Mouse (Mus musculus): ENCODE data around the gene Inpp5e. TPM values are rescaled to one million over a fixed set of nuclear protein-coding genes. Genes with fewer than 3 reads are reported as not detected.

Gene Inpp5e
- polyA plus RNA-seq, 1 experiment from 2014 or later = 35.3 TPM

GRCm38 (mm10) chr2:26441261-26441660 is 32.3 kb upstream of the Inpp5e start:
- peaks cover 55% of the 10 kb centered on the region for H3K36me3 ChIP-seq
- no peak overlapping the region for H3K27ac ChIP-seq
- H3K27me3 ChIP-seq (ENCODE audit: low read depth, poor library complexity, severe bottlenecking) = no peaks in the 10 kb centered on the region
- DNase-seq (ENCODE audit: low spot score) = no peak
- no peaks in the 10 kb centered on the region for H3K9me3 ChIP-seq (replicated peaks)
- H3K4me1 ChIP-seq = peaks cover 19% of the 10 kb centered on the region
- no peak overlapping the region for H3K4me3 ChIP-seq
- 95% methylated on average over 4 of the region's 4 CpGs for WGBS

- no peak overlapping the region for H3K27ac ChIP-seq
- DNase-seq (ENCODE audit: low spot score) = no peak
- H3K4me1 ChIP-seq = peaks cover 14% of the 10 kb centered on the region
- no peak overlapping the region for H3K4me3 ChIP-seq
- no peaks in the 10 kb centered on the region for H3K9me3 ChIP-seq (replicated peaks)
- 95% methylated on average over 6 of the region's 6 CpGs for WGBS
- H3K27me3 ChIP-seq (ENCODE audit: low read depth, poor library complexity, severe bottlenecking) = no peaks in the 10 kb centered on the region
- H3K36me3 ChIP-seq = peaks cover 71% of the 10 kb centered on the region
Measured at GRCm38 (mm10) chr2:26439671-26440070, 30.7 kb upstream of the Inpp5e start.

- Histone ChIP-seq H3K27ac (no peak overlapping the region), H3K4me1 (peaks cover 4% of the 10 kb centered on the region; the same call in 1 of the 2 replicates), H3K9me3 (replicated peaks) (no peaks in the 10 kb centered on the region), H3K36me3 (peaks cover 84% of the 10 kb centered on the region), H3K4me3 (no peak overlapping the region), H3K27me3 (ENCODE audit: low read depth, poor library complexity, severe bottlenecking) (no peaks in the 10 kb centered on the region)
- WGBS = 91% methylated on average over 7 of the region's 7 CpGs
- no peak for DNase-seq (ENCODE audit: low spot score)
Measured at GRCm38 (mm10) chr2:26438373-26438772, 29.4 kb upstream of the Inpp5e start.

- no peak for DNase-seq (ENCODE audit: low spot score)
- H3K9me3 ChIP-seq (replicated peaks) = no peaks in the 10 kb centered on the region
- H3K27me3 ChIP-seq (ENCODE audit: low read depth, poor library complexity, severe bottlenecking) = no peaks in the 10 kb centered on the region
- no peak overlapping the region for H3K4me3 ChIP-seq
- 88% methylated on average over 4 of the region's 4 CpGs for WGBS
- H3K27ac ChIP-seq = no peak overlapping the region
- peaks cover 95% of the 10 kb centered on the region for H3K36me3 ChIP-seq
- H3K4me1 ChIP-seq = no peaks in the 10 kb centered on the region
Measured at GRCm38 (mm10) chr2:26437221-26437620, 28.2 kb upstream of the Inpp5e start.

- Histone ChIP-seq H3K9me3 (replicated peaks) (no peaks in the 10 kb centered on the region), H3K27ac (no peak overlapping the region), H3K4me3 (no peak overlapping the region), H3K27me3 (ENCODE audit: low read depth, poor library complexity, severe bottlenecking) (no peaks in the 10 kb centered on the region), H3K36me3 (peaks cover 97% of the 10 kb centered on the region), H3K4me1 (no peaks in the 10 kb centered on the region)
- 93% methylated on average over 7 of the region's 7 CpGs for WGBS
- DNase-seq (ENCODE audit: low spot score) = no peak
Measured at GRCm38 (mm10) chr2:26434791-26435572, 26.0 kb upstream of the Inpp5e start.

- Histone ChIP-seq H3K27me3 (ENCODE audit: low read depth, poor library complexity, severe bottlenecking) (no peaks in the 10 kb centered on the region), H3K36me3 (peaks cover 100% of the 10 kb centered on the region), H3K4me1 (no peaks in the 10 kb centered on the region), H3K27ac (no peak overlapping the region), H3K9me3 (replicated peaks) (no peaks in the 10 kb centered on the region), H3K4me3 (no peak overlapping the region)
- WGBS = 94% methylated on average over 5 of the region's 5 CpGs
- DNase-seq (ENCODE audit: low spot score) = no peak
Measured at GRCm38 (mm10) chr2:26429851-26430250, 20.8 kb upstream of the Inpp5e start.

GRCm38 (mm10) chr2:26424541-26424940 is 15.5 kb upstream of the Inpp5e start:
- H3K9me3 ChIP-seq (replicated peaks) = no peaks in the 10 kb centered on the region
- WGBS = 91% methylated on average over 2 of the region's 2 CpGs
- no peaks in the 10 kb centered on the region for H3K27me3 ChIP-seq (ENCODE audit: low read depth, poor library complexity, severe bottlenecking)
- H3K27ac ChIP-seq = no peak overlapping the region
- DNase-seq (ENCODE audit: low spot score) = no peak
- H3K36me3 ChIP-seq = peaks cover 100% of the 10 kb centered on the region
- no peaks in the 10 kb centered on the region for H3K4me1 ChIP-seq
- no peak overlapping the region for H3K4me3 ChIP-seq

- H3K9me3 ChIP-seq (replicated peaks) = no peaks in the 10 kb centered on the region
- no peaks in the 10 kb centered on the region for H3K4me1 ChIP-seq
- no peaks in the 10 kb centered on the region for H3K27me3 ChIP-seq (ENCODE audit: low read depth, poor library complexity, severe bottlenecking)
- peaks cover 100% of the 10 kb centered on the region for H3K36me3 ChIP-seq
- H3K4me3 ChIP-seq = no peak overlapping the region
- no peak for DNase-seq (ENCODE audit: low spot score)
- H3K27ac ChIP-seq = no peak overlapping the region
- 100% methylated on average over 1 of the region's 1 CpGs for WGBS
Measured at GRCm38 (mm10) chr2:26423086-26423485, 14.1 kb upstream of the Inpp5e start.

GRCm38 (mm10) chr2:26421969-26422368 is 13.0 kb upstream of the Inpp5e start:
- Histone ChIP-seq H3K9me3 (replicated peaks) (no peaks in the 10 kb centered on the region), H3K27me3 (ENCODE audit: low read depth, poor library complexity, severe bottlenecking) (no peaks in the 10 kb centered on the region), H3K4me3 (no peak overlapping the region), H3K36me3 (peaks cover 100% of the 10 kb centered on the region), H3K4me1 (no peaks in the 10 kb centered on the region), H3K27ac (no peak overlapping the region)
- DNase-seq (ENCODE audit: low spot score) = no peak
- 93% methylated on average over 2 of the region's 2 CpGs for WGBS

- Histone ChIP-seq H3K4me3 (no peak overlapping the region), H3K9me3 (replicated peaks) (no peaks in the 10 kb centered on the region), H3K27ac (no peak overlapping the region), H3K27me3 (ENCODE audit: low read depth, poor library complexity, severe bottlenecking) (no peaks in the 10 kb centered on the region), H3K4me1 (no peaks in the 10 kb centered on the region), H3K36me3 (peaks cover 100% of the 10 kb centered on the region)
- 69% methylated on average over 1 of the region's 1 CpGs for WGBS
- no peak for DNase-seq (ENCODE audit: low spot score)
Measured at GRCm38 (mm10) chr2:26418120-26418519, 9.1 kb upstream of the Inpp5e start.

GRCm38 (mm10) chr2:26417066-26417465 is 8.1 kb upstream of the Inpp5e start:
- no peaks in the 10 kb centered on the region for H3K27me3 ChIP-seq (ENCODE audit: low read depth, poor library complexity, severe bottlenecking)
- peaks cover 100% of the 10 kb centered on the region for H3K36me3 ChIP-seq
- no peaks in the 10 kb centered on the region for H3K4me1 ChIP-seq
- H3K27ac ChIP-seq = no peak overlapping the region
- no peaks in the 10 kb centered on the region for H3K9me3 ChIP-seq (replicated peaks)
- DNase-seq (ENCODE audit: low spot score) = no peak
- H3K4me3 ChIP-seq = no peak overlapping the region

- 84% methylated on average over 5 of the region's 5 CpGs for WGBS
- no peaks in the 10 kb centered on the region for H3K27me3 ChIP-seq (ENCODE audit: low read depth, poor library complexity, severe bottlenecking)
- no peaks in the 10 kb centered on the region for H3K9me3 ChIP-seq (replicated peaks)
- no peak overlapping the region for H3K27ac ChIP-seq
- peaks cover 85% of the 10 kb centered on the region for H3K36me3 ChIP-seq
- H3K4me3 ChIP-seq = no peak overlapping the region
- H3K4me1 ChIP-seq = peaks cover 31% of the 10 kb centered on the region
- DNase-seq (ENCODE audit: low spot score) = no peak
Measured at GRCm38 (mm10) chr2:26410931-26411411, 2.0 kb upstream of the Inpp5e start.

GRCm38 (mm10) chr2:26410091-26410490 is 1.1 kb upstream of the Inpp5e start:
- H3K27ac ChIP-seq = no peak overlapping the region
- H3K27me3 ChIP-seq (ENCODE audit: low read depth, poor library complexity, severe bottlenecking) = no peaks in the 10 kb centered on the region
- no peak for DNase-seq (ENCODE audit: low spot score)
- H3K9me3 ChIP-seq (replicated peaks) = no peaks in the 10 kb centered on the region
- WGBS = 80% methylated on average over 5 of the region's 5 CpGs
- H3K4me1 ChIP-seq = peaks cover 35% of the 10 kb centered on the region
- peaks cover 83% of the 10 kb centered on the region for H3K36me3 ChIP-seq
- no peak overlapping the region for H3K4me3 ChIP-seq
